Mouse (Mus musculus): ENCODE data around the gene A930033H14Rik. TPM values are rescaled to one million over a fixed set of nuclear protein-coding genes. Genes with fewer than 3 reads are reported as not detected.

The A930033H14Rik gene
- polyA plus RNA-seq (2011; ENCODE audit: insufficient read depth, insufficient read length, low replicate concordance, missing spikeins) = 0.75 TPM in 1 of 2 replicates, not detected in the other

DNA sequence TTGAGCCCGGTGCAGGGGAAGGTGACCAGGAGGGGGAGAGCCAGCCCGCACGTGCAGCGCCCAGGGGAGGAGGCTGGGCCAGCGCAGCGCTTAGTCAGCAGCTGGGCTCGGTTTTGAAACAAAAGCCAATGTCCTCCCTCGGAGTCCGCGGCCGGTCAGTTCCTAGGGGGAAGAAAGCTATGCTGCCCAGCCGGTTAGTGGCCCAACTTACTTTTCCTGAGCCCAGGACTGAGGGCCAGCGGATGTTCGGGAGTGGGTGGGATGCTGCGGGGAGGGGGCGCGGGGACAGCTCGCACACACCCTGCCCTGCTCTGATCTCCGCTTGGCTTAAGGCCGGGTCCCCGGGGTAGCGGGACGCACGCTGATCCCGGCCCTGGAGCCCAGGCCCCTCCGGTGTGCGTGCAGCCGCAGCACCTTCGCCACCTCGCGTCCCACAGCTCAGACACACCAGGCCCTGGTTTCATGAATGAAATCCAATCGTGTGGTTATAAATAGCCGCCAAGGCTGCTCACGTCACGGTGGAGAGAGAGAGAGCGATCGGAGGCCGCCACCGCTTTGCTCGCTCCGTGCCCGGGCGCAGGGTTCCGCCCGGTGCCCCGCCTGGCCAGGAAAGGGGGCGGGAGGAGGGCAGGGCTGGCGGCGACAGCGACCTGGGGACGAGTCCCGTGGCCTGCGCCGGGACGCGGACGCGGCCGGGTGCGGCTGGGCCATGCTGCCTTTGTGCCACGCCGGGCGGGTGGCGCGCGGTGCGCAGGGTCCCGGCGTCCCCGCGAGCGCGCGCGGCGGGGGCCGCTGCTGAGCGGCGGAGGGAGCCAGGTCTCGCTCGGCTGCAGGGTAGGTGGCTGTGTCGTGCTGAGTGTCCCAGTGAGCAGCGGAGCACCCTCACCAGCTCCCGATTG, at the start of gene A930033H14Rik:
TSS of gene A930033H14Rik (minus strand) at position 557 of the 899 bp plus-strand sequence.
- WGBS = under 1% methylated on average over 84 of the region's 84 CpGs
- H3K4me1 ChIP-seq (ENCODE audit: control insufficient read depth, insufficient read depth, low read length) = peaks cover 5% of the 10 kb centered on the region; the same call in 1 of the 2 replicates
- peak within 1 kb of the TSS; percentile 84 for H3K4me3 ChIP-seq (replicated peaks; ENCODE audit: control insufficient read depth, low read depth, low read length)
- TF ChIP-seq POLR2A (IDR thresholded peaks at IDR 0.05; ENCODE audit: borderline replicate concordance, control insufficient read depth, low read depth, low read length) (no peak), CTCF (IDR thresholded peaks at IDR 0.05; ENCODE audit: control insufficient read depth, insufficient read depth, low read length) (no peak)
- peak within 1 kb of the TSS; percentile 84 for H3K27ac ChIP-seq (ENCODE audit: control insufficient read depth, insufficient read depth, low read depth, low read length, poor library complexity)

DNA sequence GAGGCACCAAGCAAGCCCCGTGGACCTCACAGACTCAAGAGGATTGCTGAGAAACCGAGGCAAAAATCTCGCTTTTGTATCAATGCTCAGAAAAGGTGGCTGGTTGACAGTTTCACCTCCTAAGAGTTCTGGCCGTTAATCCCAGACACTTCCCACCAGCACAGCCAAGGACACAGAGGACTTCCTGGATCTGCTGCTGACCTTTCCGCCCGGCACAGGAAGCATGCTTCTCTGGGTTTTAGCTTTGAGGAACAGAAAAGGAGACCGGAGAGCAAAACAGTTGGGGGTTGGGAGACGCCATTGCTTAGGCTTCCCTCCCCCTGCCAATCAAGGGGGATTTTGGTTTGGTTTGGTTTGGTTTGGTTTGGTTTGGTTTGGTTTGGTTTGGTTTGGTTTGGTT, 47.0 kb upstream of the A930033H14Rik start:
- Histone ChIP-seq H3K4me3 (replicated peaks; ENCODE audit: control insufficient read depth, low read depth, low read length) (no peak overlapping the region), H3K4me1 (ENCODE audit: control insufficient read depth, insufficient read depth, low read length) (no peaks in the 10 kb centered on the region; the same call in 1 of the 2 replicates), H3K27ac (ENCODE audit: control insufficient read depth, insufficient read depth, low read depth, low read length, poor library complexity) (no peak overlapping the region)
- WGBS = 75% methylated on average over 8 of the region's 8 CpGs
- no peak for TF ChIP-seq CTCF (IDR thresholded peaks at IDR 0.05; ENCODE audit: control insufficient read depth, insufficient read depth, low read length)
- TF ChIP-seq POLR2A (IDR thresholded peaks at IDR 0.05; ENCODE audit: borderline replicate concordance, control insufficient read depth, low read depth, low read length) = no peak

DNA sequence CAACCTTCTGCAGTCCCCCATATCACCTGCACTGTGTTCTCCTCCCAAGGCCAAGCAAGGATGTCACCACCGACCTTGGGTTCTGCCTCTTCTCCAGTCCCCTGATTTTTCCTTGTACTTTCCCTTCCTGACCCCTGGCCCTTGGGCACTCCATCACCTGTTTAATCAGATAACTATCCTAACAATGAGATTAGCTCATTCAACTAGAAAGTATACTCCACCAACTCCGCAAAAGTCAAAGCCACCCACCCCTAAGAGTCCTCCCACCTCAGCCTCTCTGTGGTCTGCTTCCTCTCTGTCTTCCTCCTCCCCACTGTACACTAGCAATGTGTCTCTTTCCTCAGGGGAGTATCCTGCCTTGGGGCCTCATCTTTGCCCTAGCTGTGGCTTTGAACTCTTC, 46.3 kb upstream of the A930033H14Rik start:
- H3K4me1 ChIP-seq (ENCODE audit: control insufficient read depth, insufficient read depth, low read length) = peaks cover 1% of the 10 kb centered on the region; the same call in 1 of the 2 replicates
- TF ChIP-seq POLR2A (IDR thresholded peaks at IDR 0.05; ENCODE audit: borderline replicate concordance, control insufficient read depth, low read depth, low read length) = no peak
- no peak for TF ChIP-seq CTCF (IDR thresholded peaks at IDR 0.05; ENCODE audit: control insufficient read depth, insufficient read depth, low read length)
- H3K27ac ChIP-seq (ENCODE audit: control insufficient read depth, insufficient read depth, low read depth, low read length, poor library complexity) = no peak overlapping the region
- WGBS = 49% methylated on average over 2 of the region's 2 CpGs
- no peak overlapping the region for H3K4me3 ChIP-seq (replicated peaks; ENCODE audit: control insufficient read depth, low read depth, low read length)

DNA sequence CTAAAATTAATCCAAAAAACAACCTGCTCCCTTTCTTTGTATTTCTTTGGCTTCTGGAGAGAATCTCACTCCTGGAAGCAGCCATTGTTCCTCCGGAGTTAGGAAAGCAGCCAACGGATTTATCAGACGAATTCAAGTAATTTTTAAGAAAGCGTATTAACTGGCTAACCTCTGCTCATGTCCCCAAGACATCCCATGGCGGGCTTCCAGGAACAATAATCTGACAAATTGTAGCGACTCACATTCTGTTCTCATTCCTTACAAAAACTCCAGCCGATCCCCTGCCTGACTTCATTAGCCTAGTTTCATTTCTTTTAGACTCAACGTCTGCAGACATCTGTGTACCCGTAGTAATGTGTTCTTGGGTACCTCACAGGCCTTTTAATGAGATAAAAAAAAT, 45.7 kb upstream of the A930033H14Rik start:
- Histone ChIP-seq H3K4me3 (replicated peaks; ENCODE audit: control insufficient read depth, low read depth, low read length) (no peak overlapping the region), H3K4me1 (ENCODE audit: control insufficient read depth, insufficient read depth, low read length) (peaks cover 2% of the 10 kb centered on the region; the same call in 1 of the 2 replicates), H3K27ac (ENCODE audit: control insufficient read depth, insufficient read depth, low read depth, low read length, poor library complexity) (no peak overlapping the region)
- TF ChIP-seq POLR2A (IDR thresholded peaks at IDR 0.05; ENCODE audit: borderline replicate concordance, control insufficient read depth, low read depth, low read length) (no peak), CTCF (IDR thresholded peaks at IDR 0.05; ENCODE audit: control insufficient read depth, insufficient read depth, low read length) (no peak)
- 78% methylated on average over 9 of the region's 9 CpGs for WGBS

DNA sequence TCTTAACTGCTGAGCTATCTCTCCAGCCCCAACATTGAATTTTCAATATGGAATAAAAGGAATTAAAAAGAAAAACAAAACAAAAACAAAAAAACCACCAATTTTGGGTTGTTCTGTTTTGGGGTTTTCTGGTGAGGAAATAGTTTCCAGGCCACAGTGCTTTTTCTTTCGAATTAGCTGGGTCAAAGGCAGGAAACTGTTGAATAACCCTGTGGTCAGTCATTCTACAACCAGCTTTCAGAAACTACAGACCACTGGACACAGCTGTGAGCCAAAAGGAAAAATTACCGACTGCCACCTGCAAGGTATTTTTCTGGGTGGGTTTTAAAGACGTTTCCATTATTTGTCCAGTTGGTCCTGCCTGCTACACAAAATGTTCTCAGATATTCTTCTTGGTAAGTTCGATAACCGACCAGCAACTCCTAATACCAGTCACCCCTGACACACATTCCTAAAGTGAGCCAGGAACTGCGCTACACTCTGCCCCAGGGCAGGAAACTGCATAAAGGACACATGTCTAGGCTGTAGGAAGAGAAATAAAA, 44.8 kb upstream of the A930033H14Rik start:
- Histone ChIP-seq H3K27ac (ENCODE audit: control insufficient read depth, insufficient read depth, low read depth, low read length, poor library complexity) (no peak overlapping the region), H3K4me3 (replicated peaks; ENCODE audit: control insufficient read depth, low read depth, low read length) (no peak overlapping the region)
- WGBS = 28% methylated on average over 6 of the region's 6 CpGs

DNA sequence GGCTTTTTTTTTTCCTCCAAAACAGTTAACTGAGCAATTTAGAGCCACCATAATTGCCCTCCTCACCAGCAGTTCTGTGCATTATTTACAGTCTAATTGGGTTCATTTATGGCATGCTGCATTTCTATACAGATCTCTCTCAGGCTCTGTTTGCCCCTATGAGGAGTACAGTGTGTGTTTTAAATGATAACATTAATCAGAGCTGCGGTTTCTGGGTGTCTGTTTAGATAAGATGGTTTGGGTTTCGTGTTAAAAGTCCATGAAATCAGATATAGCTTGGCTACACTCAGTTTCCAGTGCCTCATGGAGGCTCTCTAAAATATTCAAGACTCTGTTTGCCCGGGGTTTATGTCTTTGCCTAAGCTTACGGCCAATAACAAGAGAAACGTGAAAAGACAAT, 42.7 kb upstream of the A930033H14Rik start:
- 65% methylated on average over 5 of the region's 5 CpGs for WGBS
- H3K27ac ChIP-seq (ENCODE audit: control insufficient read depth, insufficient read depth, low read depth, low read length, poor library complexity) = no peak overlapping the region
- no peak overlapping the region for H3K4me3 ChIP-seq (replicated peaks; ENCODE audit: control insufficient read depth, low read depth, low read length)
- H3K4me1 ChIP-seq (ENCODE audit: control insufficient read depth, insufficient read depth, low read length) = peaks cover 4% of the 10 kb centered on the region; the same call in 1 of the 2 replicates
- TF ChIP-seq POLR2A (IDR thresholded peaks at IDR 0.05; ENCODE audit: borderline replicate concordance, control insufficient read depth, low read depth, low read length) (no peak), CTCF (IDR thresholded peaks at IDR 0.05; ENCODE audit: control insufficient read depth, insufficient read depth, low read length) (no peak)

More for the DNA sequence above, 44.8 kb upstream of the A930033H14Rik start:
- peaks cover 2% of the 10 kb centered on the region; the same call in 1 of the 2 replicates for H3K4me1 ChIP-seq (ENCODE audit: control insufficient read depth, insufficient read depth, low read length)
- no peak for TF ChIP-seq CTCF (IDR thresholded peaks at IDR 0.05; ENCODE audit: control insufficient read depth, insufficient read depth, low read length)
- no peak for TF ChIP-seq POLR2A (IDR thresholded peaks at IDR 0.05; ENCODE audit: borderline replicate concordance, control insufficient read depth, low read depth, low read length)

DNA sequence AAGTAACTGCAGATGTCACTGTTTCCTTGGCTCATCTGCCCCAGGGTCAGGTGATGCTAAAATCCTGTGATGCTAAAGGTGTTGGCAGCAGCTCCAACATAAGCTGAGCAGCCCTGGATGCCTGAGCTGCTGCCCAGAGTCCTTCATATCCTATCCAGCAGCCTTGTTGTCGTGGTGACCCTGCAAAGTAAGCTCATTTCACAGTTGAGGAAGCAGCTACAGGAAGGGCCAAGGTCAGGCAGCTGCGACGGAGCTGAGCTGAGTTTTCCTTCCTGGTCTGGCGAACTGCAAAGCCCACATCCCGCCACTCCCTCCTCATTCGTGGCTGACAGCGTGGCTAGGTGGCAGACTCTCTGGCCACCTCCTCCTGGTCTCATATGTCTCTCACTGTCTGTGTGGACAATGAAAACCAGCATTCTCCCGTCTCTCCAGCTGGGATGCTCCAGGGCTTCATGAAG, 41.5 kb upstream of the A930033H14Rik start:
- 0 out of 2 replicates have a peak overlapping the region, but pooled peaks have one; percentile 9 for H3K27ac ChIP-seq (ENCODE audit: control insufficient read depth, insufficient read depth, low read depth, low read length, poor library complexity)
- peaks cover 4% of the 10 kb centered on the region; the same call in 1 of the 2 replicates for H3K4me1 ChIP-seq (ENCODE audit: control insufficient read depth, insufficient read depth, low read length)
- TF ChIP-seq CTCF (IDR thresholded peaks at IDR 0.05; ENCODE audit: control insufficient read depth, insufficient read depth, low read length) (no peak), POLR2A (IDR thresholded peaks at IDR 0.05; ENCODE audit: borderline replicate concordance, control insufficient read depth, low read depth, low read length) (no peak)
- no peak overlapping the region for H3K4me3 ChIP-seq (replicated peaks; ENCODE audit: control insufficient read depth, low read depth, low read length)
- WGBS = 3% methylated on average over 8 of the region's 8 CpGs

DNA sequence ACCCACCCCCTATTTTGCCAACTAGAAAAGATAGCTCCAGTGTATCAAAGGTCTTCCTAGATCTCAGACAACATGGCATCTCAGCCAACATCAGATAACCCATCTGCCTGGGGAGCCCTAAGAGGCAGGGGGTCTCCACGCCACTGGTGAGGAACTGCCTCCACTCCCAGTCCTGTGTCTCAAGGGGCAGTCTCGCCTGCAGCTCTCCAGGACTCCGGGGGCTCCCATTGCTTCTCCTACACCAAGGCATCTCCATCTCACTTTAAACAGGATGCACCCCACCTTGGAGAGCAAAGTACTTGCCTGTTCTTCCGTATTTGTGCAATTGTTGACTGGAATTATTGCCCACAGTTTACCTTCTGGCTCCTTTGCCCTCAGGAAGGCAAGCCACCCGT, 40.8 kb upstream of the A930033H14Rik start:
- no peak overlapping the region for H3K4me3 ChIP-seq (replicated peaks; ENCODE audit: control insufficient read depth, low read depth, low read length)
- TF ChIP-seq CTCF (IDR thresholded peaks at IDR 0.05; ENCODE audit: control insufficient read depth, insufficient read depth, low read length) (no peak), POLR2A (IDR thresholded peaks at IDR 0.05; ENCODE audit: borderline replicate concordance, control insufficient read depth, low read depth, low read length) (no peak)
- H3K4me1 ChIP-seq (ENCODE audit: control insufficient read depth, insufficient read depth, low read length) = peaks cover 4% of the 10 kb centered on the region; the same call in 1 of the 2 replicates
- 69% methylated on average over 5 of the region's 5 CpGs for WGBS
- no peak overlapping the region for H3K27ac ChIP-seq (ENCODE audit: control insufficient read depth, insufficient read depth, low read depth, low read length, poor library complexity)
